Mouse (Mus musculus) forebrain, postnatal 0 days (tissue): ENCODE results near the gene Nop9. TPM values are rescaled to one million over a fixed set of nuclear protein-coding genes. Genes with fewer than 3 reads are reported as not detected.

Experiments
- ATAC-seq: fragments of 200-750 bp; cut with Nextera tagmentation; 2 replicates; pipeline ENCODE4 v1.8.0; 2017; ENCODE audit warnings: mild to moderate bottlenecking, moderate library complexity
- DNase-seq: peaks from one replicate; pipeline ENCODE4 v3.0.0-alpha.2; 2015
- H3K27ac ChIP-seq: fragments of 300-500 bp; sonication (generic); 2 replicates; pipeline ENCODE4 v1.5.1; 2014; ENCODE audit warnings: low read depth, mild to moderate bottlenecking, antibody characterized with exemption, low read length, moderate library complexity, mixed read lengths
- H3K27me3 ChIP-seq: fragments of 300-500 bp; sonication (generic); 2 replicates; pipeline ENCODE4 v1.6.1; 2014; ENCODE audit warnings: mild to moderate bottlenecking, low read length, mixed read lengths; ENCODE audit not compliant: insufficient read depth
- H3K36me3 ChIP-seq: fragments of 300-500 bp; sonication (generic); 2 replicates; pipeline ENCODE4 v1.6.1; 2014; ENCODE audit warnings: mild to moderate bottlenecking, moderate library complexity; ENCODE audit not compliant: insufficient read depth
- H3K4me1 ChIP-seq: fragments of 300-500 bp; sonication (generic); 2 replicates; pipeline ENCODE4 v1.6.1; 2014; ENCODE audit warnings: antibody characterized with exemption; ENCODE audit not compliant: insufficient read depth
- H3K4me2 ChIP-seq: fragments of 300-500 bp; sonication (generic); 2 replicates; pipeline ENCODE4 v1.6.1; 2014; ENCODE audit warnings: low read depth, mild to moderate bottlenecking, moderate library complexity
- H3K4me3 ChIP-seq: fragments of 300-500 bp; sonication (generic); 2 replicates; pipeline ENCODE4 v1.5.1; 2014; ENCODE audit warnings: low read depth, low read length, mixed read lengths
- H3K9ac ChIP-seq: fragments of 300-500 bp; sonication (generic); 2 replicates; pipeline ENCODE4 v1.6.1; 2014; ENCODE audit warnings: mild to moderate bottlenecking
- H3K9me3 ChIP-seq: fragments of 300-500 bp; sonication (generic); 2 replicates; pipeline ENCODE4 v1.6.1; 2016; ENCODE audit warnings: low read length
- CTCF ChIP-seq: sonication (generic); IDR thresholded peaks from 2 replicates; pipeline ENCODE4 v1.5.1; 2016; ENCODE audit warnings: antibody characterized with exemption, control low read depth, low read depth
- WGBS: fragments of 180-500 bp; shearing (Covaris S2); extraction: QIAGEN DNeasy Blood & Tissue Kit; methylation state at CpG from one replicate; pipeline ENCODE4 v1.1.7; 2014; 5-methylcytosine and 5-hydroxymethylcytosine counted together
- polyA plus RNA-seq: library from polyadenylated mRNA; unstranded; fragments of >200 nt; fragmentation: Nextera tagmentation; extraction: Ambion mirVana; gene quantifications from 2 replicates; pipeline ENCODE4 v1.2.1, GENCODE M21; 2015
- total RNA-seq: library from RNA; depleted of rRNA; stranded (reverse); fragments of >200 nt; gene quantifications from 2 replicates; pipeline ENCODE4 v1.2.3, GENCODE M21; 2014

Gene Nop9
- total and polyA plus RNA-seq, 2 experiments from 2014 or later = 25.6 to 34.7 TPM

DNA sequence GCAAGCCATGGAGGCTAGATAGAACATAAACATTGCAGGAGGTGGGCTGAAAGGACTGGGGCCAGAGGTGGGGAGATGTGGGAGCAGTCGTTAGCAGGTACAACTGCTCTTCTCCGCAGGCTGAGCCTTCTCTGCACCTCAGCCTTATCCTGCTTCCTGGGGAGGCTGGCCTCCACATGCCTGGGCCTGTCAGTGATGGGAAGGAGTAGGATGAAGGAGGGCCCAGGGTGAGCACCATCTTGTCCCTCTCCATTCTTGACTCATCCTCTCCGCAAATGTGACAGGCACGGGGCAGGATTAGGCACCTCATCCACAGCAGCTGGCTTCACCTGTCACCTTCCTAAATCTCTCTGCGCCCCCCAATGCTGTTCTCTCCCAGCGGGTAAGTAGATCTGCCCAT, 15.7 kb downstream of the Nop9 start, which contains the start of gene Ltb4r2:
Ltb4r2 (plus strand) TSS at position 266 of the 400 bp plus-strand sequence.
- peak within 1 kb of the TSS; percentile 77 for H3K27ac ChIP-seq
- peaks cover under 1% of the 10 kb centered on the region; the same call in 1 of the 2 replicates for H3K36me3 ChIP-seq
- H3K4me1 ChIP-seq = no peaks in the 10 kb centered on the region; the same call in 1 of the 2 replicates
- no peak for TF ChIP-seq CTCF
- no peak for ATAC-seq
- no peak for DNase-seq
- H3K4me2 ChIP-seq = peak within 1 kb of the TSS; percentile 96
- peak within 1 kb of the TSS; percentile 50 for H3K4me3 ChIP-seq
- H3K27me3 ChIP-seq = peaks cover 7% of the 10 kb centered on the region
- H3K9ac ChIP-seq = peak within 1 kb of the TSS; percentile 84
- 72% methylated on average over 6 of the region's 6 CpGs for WGBS
- H3K9me3 ChIP-seq = no peaks in the 10 kb centered on the region

DNA sequence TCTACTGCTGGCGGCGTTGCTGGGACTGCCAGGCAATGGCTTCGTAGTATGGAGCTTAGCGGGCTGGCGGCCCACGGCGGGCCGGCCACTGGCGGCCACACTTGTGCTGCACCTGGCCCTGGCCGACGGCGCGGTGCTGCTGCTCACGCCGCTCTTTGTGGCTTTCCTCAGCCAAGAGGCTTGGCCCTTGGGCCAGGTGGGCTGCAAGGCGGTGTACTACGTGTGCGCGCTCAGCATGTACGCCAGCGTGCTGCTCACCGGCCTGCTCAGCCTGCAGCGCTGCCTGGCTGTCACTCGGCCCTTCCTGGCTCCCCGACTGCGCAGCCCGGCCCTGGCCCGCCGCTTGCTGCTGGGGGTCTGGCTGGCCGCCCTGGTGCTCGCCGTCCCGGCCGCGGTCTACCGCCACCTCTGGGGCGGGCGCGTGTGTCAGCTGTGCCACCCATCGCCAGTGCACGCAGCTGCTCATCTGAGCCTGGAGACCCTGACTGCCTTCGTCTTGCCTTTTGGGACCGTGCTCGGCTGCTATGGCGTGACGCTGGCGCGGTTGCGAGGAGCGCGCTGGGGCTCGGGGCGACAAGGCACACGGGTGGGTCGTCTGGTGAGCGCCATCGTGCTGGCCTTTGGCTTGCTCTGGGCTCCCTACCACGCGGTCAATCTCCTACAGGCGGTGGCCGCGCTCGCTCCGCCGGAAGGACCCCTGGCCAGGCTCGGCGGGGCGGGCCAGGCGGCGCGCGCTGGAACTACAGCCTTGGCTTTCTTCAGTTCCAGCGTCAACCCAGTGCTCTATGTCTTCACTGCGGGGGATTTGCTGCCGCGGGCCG, 16.7 kb downstream of the Nop9 start:
- Histone ChIP-seq H3K27me3 (peaks cover 10% of the 10 kb centered on the region), H3K27ac (peak overlapping the region; percentile 77), H3K4me1 (no peaks in the 10 kb centered on the region; the same call in 1 of the 2 replicates), H3K36me3 (no peaks in the 10 kb centered on the region), H3K9me3 (no peaks in the 10 kb centered on the region), H3K9ac (peak overlapping the region; percentile 84), H3K4me2 (peak overlapping the region; percentile 96), H3K4me3 (peak overlapping the region; percentile 50)
- WGBS = 2% methylated on average over 77 of the region's 77 CpGs
- ATAC-seq = peak; percentile 86
- peak; percentile 76 for DNase-seq
- peak; percentile 67 for TF ChIP-seq CTCF

DNA sequence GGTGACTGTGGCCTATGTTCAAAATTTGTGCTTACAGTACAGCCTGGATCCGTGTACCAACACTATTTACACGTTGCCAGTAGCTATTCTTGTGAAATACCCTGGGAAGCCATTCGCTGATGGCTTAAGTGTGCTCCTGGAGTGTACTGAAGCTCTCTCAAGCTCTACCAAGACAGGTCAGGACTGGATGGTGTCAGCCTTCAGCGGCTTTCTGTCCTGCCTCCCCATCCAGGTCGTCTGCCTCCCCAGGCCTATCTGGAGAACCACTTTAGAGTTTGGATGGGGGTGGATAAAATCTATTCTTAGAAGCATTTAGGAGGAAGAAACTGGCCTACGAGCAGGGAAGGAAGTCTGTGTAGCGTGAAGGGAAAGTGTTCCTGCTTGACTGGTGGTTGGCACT, 17.7 kb downstream of the Nop9 start:
- Histone ChIP-seq H3K27me3 (peaks cover 11% of the 10 kb centered on the region), H3K9me3 (no peaks in the 10 kb centered on the region), H3K4me3 (no peak overlapping the region), H3K9ac (peak overlapping the region; percentile 84; the same call in 1 of the 2 replicates), H3K27ac (no peak overlapping the region), H3K4me1 (peaks cover 4% of the 10 kb centered on the region; the same call in 1 of the 2 replicates), H3K36me3 (no peaks in the 10 kb centered on the region), H3K4me2 (peak overlapping the region; percentile 96; the same call in 1 of the 2 replicates)
- TF ChIP-seq CTCF = no peak
- ATAC-seq (no peak), DNase-seq (no peak)
- WGBS = 59% methylated on average over 7 of the region's 7 CpGs

DNA sequence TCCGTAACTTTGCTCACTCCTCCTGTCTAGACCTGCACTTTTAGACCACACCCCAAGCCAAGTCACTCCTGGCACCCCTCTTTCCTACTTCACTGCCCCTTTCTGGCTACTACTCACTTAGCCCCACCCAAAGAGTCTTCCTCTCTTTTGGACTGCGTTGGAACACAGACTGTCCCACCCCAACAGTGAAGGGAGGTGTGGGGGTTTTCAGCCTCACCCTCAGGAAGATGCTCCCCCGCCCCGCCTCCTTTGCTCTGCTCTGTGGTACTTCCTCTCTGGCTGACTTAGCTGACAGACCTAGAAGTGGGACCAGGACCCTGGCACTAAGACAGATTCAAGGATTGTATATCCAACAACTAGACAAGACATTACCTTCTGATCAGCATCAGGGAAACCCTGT, 20.2 kb downstream of the Nop9 start, which contains the start of gene Ltb4r1:
Ltb4r1 (plus strand) TSS at position 267 of the 400 bp plus-strand sequence.
- Histone ChIP-seq H3K4me3 (no peak within 1 kb of the TSS), H3K9ac (no peak within 1 kb of the TSS), H3K4me2 (no peak within 1 kb of the TSS), H3K4me1 (peaks cover 4% of the 10 kb centered on the region; the same call in 1 of the 2 replicates), H3K36me3 (no peaks in the 10 kb centered on the region), H3K27me3 (peaks cover 16% of the 10 kb centered on the region), H3K9me3 (no peaks in the 10 kb centered on the region), H3K27ac (no peak within 1 kb of the TSS)
- ATAC-seq (no peak), DNase-seq (no peak)
- 71% methylated on average over 4 of the region's 4 CpGs for whole genome bisulfite sequencing
- no peak for TF ChIP-seq CTCF

DNA sequence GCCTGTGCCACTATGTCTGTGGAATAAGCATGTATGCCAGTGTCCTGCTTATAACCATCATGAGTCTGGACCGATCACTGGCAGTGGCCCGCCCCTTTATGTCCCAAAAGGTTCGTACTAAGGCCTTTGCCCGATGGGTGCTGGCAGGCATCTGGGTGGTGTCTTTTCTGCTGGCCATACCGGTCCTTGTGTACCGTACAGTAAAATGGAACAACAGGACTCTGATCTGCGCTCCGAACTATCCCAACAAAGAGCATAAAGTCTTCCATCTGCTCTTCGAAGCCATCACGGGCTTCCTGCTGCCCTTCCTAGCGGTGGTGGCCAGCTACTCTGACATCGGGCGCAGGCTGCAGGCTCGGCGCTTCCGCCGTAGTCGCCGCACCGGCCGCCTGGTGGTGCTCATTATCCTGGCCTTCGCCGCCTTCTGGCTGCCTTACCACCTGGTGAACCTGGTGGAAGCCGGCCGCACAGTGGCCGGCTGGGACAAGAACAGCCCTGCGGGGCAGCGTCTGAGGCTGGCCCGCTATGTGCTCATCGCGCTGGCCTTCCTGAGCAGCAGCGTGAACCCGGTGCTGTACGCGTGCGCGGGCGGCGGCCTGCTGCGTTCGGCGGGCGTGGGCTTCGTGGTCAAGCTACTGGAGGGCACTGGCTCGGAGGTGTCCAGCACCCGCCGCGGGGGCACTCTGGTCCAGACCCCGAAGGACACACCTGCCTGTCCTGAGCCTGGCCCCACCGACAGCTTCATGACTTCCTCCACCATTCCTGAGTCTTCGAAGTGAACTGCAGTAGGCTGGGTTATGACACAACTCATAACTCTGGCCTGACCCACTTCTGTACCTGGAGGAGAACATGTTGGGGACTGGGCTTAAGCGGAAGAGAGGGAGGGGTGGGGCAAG, 22.3 kb downstream of the Nop9 start:
- Histone ChIP-seq H3K4me3 (peak overlapping the region; percentile 42), H3K9ac (peak overlapping the region; percentile 57), H3K4me2 (peak overlapping the region; percentile 81), H3K4me1 (0 out of 2 replicates have a peak, but pooled peaks cover 4% of the 10 kb centered on the region), H3K27me3 (peaks cover 9% of the 10 kb centered on the region), H3K27ac (no peak overlapping the region), H3K36me3 (no peaks in the 10 kb centered on the region), H3K9me3 (no peaks in the 10 kb centered on the region)
- peak; percentile 67 for ATAC-seq
- DNase-seq = peak; percentile 40
- peak; percentile 62 for TF ChIP-seq CTCF
- WGBS = 11% methylated on average over 52 of the region's 52 CpGs

DNA sequence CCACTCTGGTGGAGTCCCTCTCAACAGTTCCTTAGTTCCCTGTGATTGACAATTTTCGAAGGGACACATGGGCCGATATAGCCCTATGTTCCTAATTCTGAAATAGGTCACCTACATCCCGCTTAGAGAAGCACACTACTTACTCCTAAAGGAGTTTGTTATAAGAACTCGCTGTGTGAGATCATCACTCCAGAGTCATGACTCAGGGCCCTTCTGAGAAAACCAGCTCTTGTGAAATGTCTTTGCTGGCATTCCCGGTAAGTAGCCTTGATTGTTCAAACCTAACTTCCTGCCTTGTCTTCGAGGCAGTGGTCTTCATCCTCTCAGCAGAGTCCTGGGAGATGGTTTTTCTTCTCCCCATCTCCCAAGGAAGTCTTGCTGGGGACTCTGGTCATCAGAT, 23.1 kb downstream of the Nop9 start:
- 91% methylated on average over 6 of the region's 6 CpGs for WGBS
- Histone ChIP-seq H3K27ac (no peak overlapping the region), H3K36me3 (no peaks in the 10 kb centered on the region), H3K4me2 (no peak overlapping the region), H3K4me3 (no peak overlapping the region), H3K27me3 (peaks cover 9% of the 10 kb centered on the region), H3K4me1 (0 out of 2 replicates have a peak, but pooled peaks cover 4% of the 10 kb centered on the region), H3K9me3 (no peaks in the 10 kb centered on the region), H3K9ac (no peak overlapping the region)
- no peak for ATAC-seq
- TF ChIP-seq CTCF = no peak
- no peak for DNase-seq
